Mouse (Mus musculus): Measurements from ENCODE around the gene Lpgat1. TPM values are rescaled to one million over a fixed set of nuclear protein-coding genes. Genes with fewer than 3 reads are reported as not detected.

Lpgat1 gene
- polyA plus RNA-seq, 1 experiment from 2014 or later: 28.7 TPM

- H3K9ac ChIP-seq (replicated peaks; ENCODE audit: low read depth): no peak overlapping the region
- H3K4me1 ChIP-seq (ENCODE audit: insufficient read depth, low read depth, low read length): 0 out of 2 replicates have a peak, but pooled peaks cover 3% of the 10 kb centered on the region
- ATAC-seq (no peak), DNase-seq (ENCODE audit: low spot score) (no peak)
- H3K4me3 ChIP-seq (ENCODE audit: low read depth, low read length): no peak overlapping the region
- H3K27ac ChIP-seq (ENCODE audit: low read length): no peak overlapping the region
- no peak overlapping the region for H3K4me2 ChIP-seq (replicated peaks; ENCODE audit: low read depth, low read length)
- TF ChIP-seq EP300 (IDR thresholded peaks at IDR 0.05) (no peak), CTCF (IDR thresholded peaks at IDR 0.05) (no peak)
- H3K36me3 ChIP-seq (ENCODE audit: insufficient read depth, low read length): peaks cover 10% of the 10 kb centered on the region; the same call in 1 of the 2 replicates
- no peaks in the 10 kb centered on the region for H3K9me3 ChIP-seq (ENCODE audit: low read length)
- no peaks in the 10 kb centered on the region for H3K27me3 ChIP-seq (replicated peaks; ENCODE audit: insufficient read depth, low read length)
- WGBS: 71% methylated on average over 6 of the region's 6 CpGs
Measured at GRCm38 (mm10) chr1:191723675-191724074, 6.0 kb downstream of the Lpgat1 start.

- no peak overlapping the region for H3K9ac ChIP-seq (replicated peaks; ENCODE audit: low read depth)
- no peaks in the 10 kb centered on the region for H3K9me3 ChIP-seq (ENCODE audit: low read length)
- H3K4me1 ChIP-seq (ENCODE audit: insufficient read depth, low read depth, low read length): no peaks in the 10 kb centered on the region
- H3K27me3 ChIP-seq (replicated peaks; ENCODE audit: insufficient read depth, low read length): no peaks in the 10 kb centered on the region
- no peak for TF ChIP-seq CTCF (IDR thresholded peaks at IDR 0.05)
- no peak for TF ChIP-seq EP300 (IDR thresholded peaks at IDR 0.05)
- no peak overlapping the region for H3K4me3 ChIP-seq (ENCODE audit: low read depth, low read length)
- ATAC-seq (no peak), DNase-seq (ENCODE audit: low spot score) (peak; percentile 32)
- peaks cover 10% of the 10 kb centered on the region; the same call in 1 of the 2 replicates for H3K36me3 ChIP-seq (ENCODE audit: insufficient read depth, low read length)
- no peak overlapping the region for H3K4me2 ChIP-seq (replicated peaks; ENCODE audit: low read depth, low read length)
- H3K27ac ChIP-seq (ENCODE audit: low read length): no peak overlapping the region
- 78% methylated on average over 12 of the region's 12 CpGs for WGBS
Measured at GRCm38 (mm10) chr1:191724385-191725061, 6.9 kb downstream of the Lpgat1 start.

- Histone ChIP-seq H3K36me3 (ENCODE audit: insufficient read depth, low read length) (0 out of 2 replicates have a peak, but pooled peaks cover 2% of the 10 kb centered on the region), H3K4me2 (replicated peaks; ENCODE audit: low read depth, low read length) (no peak overlapping the region), H3K27ac (ENCODE audit: low read length) (no peak overlapping the region), H3K27me3 (replicated peaks; ENCODE audit: insufficient read depth, low read length) (no peaks in the 10 kb centered on the region), H3K4me1 (ENCODE audit: insufficient read depth, low read depth, low read length) (no peaks in the 10 kb centered on the region), H3K9ac (replicated peaks; ENCODE audit: low read depth) (no peak overlapping the region), H3K4me3 (ENCODE audit: low read depth, low read length) (no peak overlapping the region), H3K9me3 (ENCODE audit: low read length) (no peaks in the 10 kb centered on the region)
- no peak for DNase-seq (ENCODE audit: low spot score)
- WGBS: 92% methylated on average over 4 of the region's 4 CpGs
- ATAC-seq: no peak
- no peak for TF ChIP-seq CTCF (IDR thresholded peaks at IDR 0.05)
- no peak for TF ChIP-seq EP300 (IDR thresholded peaks at IDR 0.05)
Measured at GRCm38 (mm10) chr1:191732623-191733022, 15.0 kb downstream of the Lpgat1 start.

- no peak overlapping the region for H3K4me3 ChIP-seq (ENCODE audit: low read depth, low read length)
- DNase-seq (ENCODE audit: low spot score) (no peak), ATAC-seq (no peak)
- H3K4me1 ChIP-seq (ENCODE audit: insufficient read depth, low read depth, low read length): 0 out of 2 replicates have a peak, but pooled peaks cover 4% of the 10 kb centered on the region
- H3K4me2 ChIP-seq (replicated peaks; ENCODE audit: low read depth, low read length): no peak overlapping the region
- H3K27ac ChIP-seq (ENCODE audit: low read length): no peak overlapping the region
- H3K27me3 ChIP-seq (replicated peaks; ENCODE audit: insufficient read depth, low read length): no peaks in the 10 kb centered on the region
- TF ChIP-seq EP300 (IDR thresholded peaks at IDR 0.05): no peak
- TF ChIP-seq CTCF (IDR thresholded peaks at IDR 0.05): no peak
- H3K36me3 ChIP-seq (ENCODE audit: insufficient read depth, low read length): no peaks in the 10 kb centered on the region
- 83% methylated on average over 4 of the region's 4 CpGs for WGBS
- H3K9ac ChIP-seq (replicated peaks; ENCODE audit: low read depth): no peak overlapping the region
- no peaks in the 10 kb centered on the region for H3K9me3 ChIP-seq (ENCODE audit: low read length)
Measured at GRCm38 (mm10) chr1:191733822-191734221, 16.2 kb downstream of the Lpgat1 start.

- TF ChIP-seq CTCF (IDR thresholded peaks at IDR 0.05) (no peak), EP300 (IDR thresholded peaks at IDR 0.05) (0 out of 2 replicates have a peak, but pooled peaks have one; percentile 9)
- Histone ChIP-seq H3K4me2 (replicated peaks; ENCODE audit: low read depth, low read length) (no peak overlapping the region), H3K9ac (replicated peaks; ENCODE audit: low read depth) (no peak overlapping the region), H3K27me3 (replicated peaks; ENCODE audit: insufficient read depth, low read length) (no peaks in the 10 kb centered on the region), H3K36me3 (ENCODE audit: insufficient read depth, low read length) (no peaks in the 10 kb centered on the region), H3K9me3 (ENCODE audit: low read length) (no peaks in the 10 kb centered on the region), H3K27ac (ENCODE audit: low read length) (no peak overlapping the region), H3K4me1 (ENCODE audit: insufficient read depth, low read depth, low read length) (0 out of 2 replicates have a peak, but pooled peaks cover 4% of the 10 kb centered on the region), H3K4me3 (ENCODE audit: low read depth, low read length) (no peak overlapping the region)
- ATAC-seq: peak; percentile 57
- peak; percentile 79 for DNase-seq (ENCODE audit: low spot score)
Measured at GRCm38 (mm10) chr1:191736425-191736824, 18.8 kb downstream of the Lpgat1 start.

GRCm38 (mm10) chr1:191737871-191738270 is 20.2 kb downstream of the Lpgat1 start:
- H3K4me3 ChIP-seq (ENCODE audit: low read depth, low read length): no peak overlapping the region
- no peaks in the 10 kb centered on the region for H3K27me3 ChIP-seq (replicated peaks; ENCODE audit: insufficient read depth, low read length)
- H3K27ac ChIP-seq (ENCODE audit: low read length): peak overlapping the region; percentile 57
- H3K4me1 ChIP-seq (ENCODE audit: insufficient read depth, low read depth, low read length): 0 out of 2 replicates have a peak, but pooled peaks cover 4% of the 10 kb centered on the region
- H3K9me3 ChIP-seq (ENCODE audit: low read length): no peaks in the 10 kb centered on the region
- no peak overlapping the region for H3K9ac ChIP-seq (replicated peaks; ENCODE audit: low read depth)
- peak; percentile 87 for ATAC-seq
- DNase-seq (ENCODE audit: low spot score): peak; percentile 90
- TF ChIP-seq EP300 (IDR thresholded peaks at IDR 0.05): no peak
- H3K4me2 ChIP-seq (replicated peaks; ENCODE audit: low read depth, low read length): no peak overlapping the region
- 65% methylated on average over 6 of the region's 6 CpGs for WGBS
- no peaks in the 10 kb centered on the region for H3K36me3 ChIP-seq (ENCODE audit: insufficient read depth, low read length)

All from lung, postnatal 0 days (tissue).